Mouse (Mus musculus) heart, embryonic 11.5 days (tissue): ENCODE results near the gene Cd2bp2. TPM values are rescaled to one million over a fixed set of nuclear protein-coding genes. Genes with fewer than 3 reads are reported as not detected.

Source experiments
- ATAC-seq: fragments of 200-750 bp; cut with Nextera tagmentation; replicated peaks from 2 replicates; pipeline ENCODE4 v1.8.0; 2017; ENCODE audit warnings: moderate library complexity; ENCODE audit not compliant: insufficient number of reproducible peaks, low FRiP score, low TSS enrichment
- H3K27ac ChIP-seq: fragments of 300-500 bp; sonication (generic); 2 replicates; pipeline ENCODE4 v1.5.1; 2014; ENCODE audit warnings: mild to moderate bottlenecking, low read depth, low read length
- H3K27me3 ChIP-seq: fragments of 300-500 bp; sonication (generic); 2 replicates; pipeline ENCODE4 v1.6.1; 2014; ENCODE audit warnings: mild to moderate bottlenecking, low read length, mixed read lengths; ENCODE audit not compliant: control insufficient read depth, insufficient read depth
- H3K36me3 ChIP-seq: fragments of 300-500 bp; sonication (generic); 2 replicates; pipeline ENCODE4 v1.6.1; 2014; ENCODE audit warnings: mild to moderate bottlenecking, low read length, moderate library complexity, mixed read lengths; ENCODE audit not compliant: control insufficient read depth, insufficient read depth
- H3K4me1 ChIP-seq: fragments of 300-500 bp; sonication (generic); 2 replicates; pipeline ENCODE4 v1.6.1; 2014; ENCODE audit warnings: low read length; ENCODE audit not compliant: control insufficient read depth, insufficient read depth
- H3K4me2 ChIP-seq: fragments of 300-500 bp; sonication (generic); 2 replicates; pipeline ENCODE4 v1.6.1; 2014; ENCODE audit warnings: mild to moderate bottlenecking, moderate library complexity
- H3K4me3 ChIP-seq: fragments of 300-500 bp; sonication (generic); 2 replicates; pipeline ENCODE4 v1.5.1; 2014; ENCODE audit warnings: low read depth, low read length
- H3K9ac ChIP-seq: fragments of 300-500 bp; sonication (generic); 2 replicates; pipeline ENCODE4 v1.6.1; 2014; ENCODE audit warnings: mild to moderate bottlenecking, low read depth, low read length, moderate library complexity
- H3K9me3 ChIP-seq: fragments of 300-500 bp; sonication (generic); replicated peaks from 2 replicates; pipeline ENCODE4 v1.6.1; 2016; ENCODE audit warnings: low read length; ENCODE audit not compliant: control insufficient read depth
- WGBS: fragments of 180-500 bp; shearing (Covaris S2); extraction: QIAGEN DNeasy Blood & Tissue Kit; methylation state at CpG from one replicate; pipeline ENCODE4 v1.1.7; 2014; ENCODE audit not compliant: insufficient replicate concordance; 5-methylcytosine and 5-hydroxymethylcytosine counted together
- polyA plus RNA-seq: library from polyadenylated mRNA; unstranded; fragments of >200 nt; fragmentation: Nextera tagmentation; extraction: Ambion mirVana; gene quantifications from 2 replicates; pipeline ENCODE4 v1.2.1, GENCODE M21; 2014

Cd2bp2 gene
- polyA plus RNA-seq, 1 experiment from 2014 or later, result 41.8 TPM

GRCm38 (mm10) chr7:127165607-127166493 is 30.0 kb downstream of the Cd2bp2 start:
- no peak overlapping the region for H3K4me3 ChIP-seq
- H3K9me3 ChIP-seq, result no peaks in the 10 kb centered on the region
- H3K9ac ChIP-seq, result no peak overlapping the region
- no peaks in the 10 kb centered on the region for H3K36me3 ChIP-seq
- no peak overlapping the region for H3K4me2 ChIP-seq
- no peak overlapping the region for H3K27ac ChIP-seq
- no peak for ATAC-seq
- no peaks in the 10 kb centered on the region for H3K27me3 ChIP-seq
- H3K4me1 ChIP-seq, result no peaks in the 10 kb centered on the region
- 79% methylated on average over 12 of the region's 12 CpGs for WGBS

- no peak overlapping the region for H3K4me3 ChIP-seq
- H3K36me3 ChIP-seq, result no peaks in the 10 kb centered on the region
- H3K9me3 ChIP-seq, result no peaks in the 10 kb centered on the region
- H3K9ac ChIP-seq, result no peak overlapping the region
- H3K4me2 ChIP-seq, result no peak overlapping the region
- 77% methylated on average over 4 of the region's 4 CpGs for WGBS
- ATAC-seq, result no peak
- no peak overlapping the region for H3K27ac ChIP-seq
- no peaks in the 10 kb centered on the region for H3K27me3 ChIP-seq
- H3K4me1 ChIP-seq, result no peaks in the 10 kb centered on the region
Measured at GRCm38 (mm10) chr7:127164002-127164401, 31.8 kb downstream of the Cd2bp2 start.

- Histone ChIP-seq H3K4me1 (no peaks in the 10 kb centered on the region), H3K36me3 (no peaks in the 10 kb centered on the region), H3K9me3 (no peaks in the 10 kb centered on the region), H3K27me3 (no peaks in the 10 kb centered on the region), H3K4me2 (no peak overlapping the region), H3K27ac (no peak overlapping the region), H3K4me3 (no peak overlapping the region), H3K9ac (no peak overlapping the region)
- WGBS, result 69% methylated on average over 5 of the region's 5 CpGs
- ATAC-seq, result no peak
Measured at GRCm38 (mm10) chr7:127162546-127162945, 33.3 kb downstream of the Cd2bp2 start.

- Histone ChIP-seq H3K36me3 (no peaks in the 10 kb centered on the region), H3K27me3 (no peaks in the 10 kb centered on the region), H3K27ac (no peak overlapping the region), H3K4me3 (no peak overlapping the region), H3K9ac (no peak overlapping the region), H3K4me2 (no peak overlapping the region), H3K9me3 (no peaks in the 10 kb centered on the region), H3K4me1 (no peaks in the 10 kb centered on the region)
- WGBS, result 76% methylated on average over 4 of the region's 4 CpGs
- ATAC-seq, result no peak
Measured at GRCm38 (mm10) chr7:127157548-127157947, 38.3 kb downstream of the Cd2bp2 start.

GRCm38 (mm10) chr7:127153477-127153876 is 42.4 kb downstream of the Cd2bp2 start:
- WGBS, result 50% methylated on average over 3 of the region's 3 CpGs
- no peaks in the 10 kb centered on the region for H3K4me1 ChIP-seq
- no peak overlapping the region for H3K27ac ChIP-seq
- no peak overlapping the region for H3K4me3 ChIP-seq
- H3K9ac ChIP-seq, result no peak overlapping the region
- no peak overlapping the region for H3K4me2 ChIP-seq
- H3K9me3 ChIP-seq, result no peaks in the 10 kb centered on the region
- no peaks in the 10 kb centered on the region for H3K27me3 ChIP-seq
- H3K36me3 ChIP-seq, result no peaks in the 10 kb centered on the region
- no peak for ATAC-seq

- ATAC-seq, result no peak
- WGBS, result 86% methylated on average over 6 of the region's 6 CpGs
- H3K36me3 ChIP-seq, result no peaks in the 10 kb centered on the region
- no peak overlapping the region for H3K4me2 ChIP-seq
- no peaks in the 10 kb centered on the region for H3K9me3 ChIP-seq
- H3K27ac ChIP-seq, result no peak overlapping the region
- no peaks in the 10 kb centered on the region for H3K27me3 ChIP-seq
- no peak overlapping the region for H3K4me3 ChIP-seq
- no peak overlapping the region for H3K9ac ChIP-seq
- no peaks in the 10 kb centered on the region for H3K4me1 ChIP-seq
Measured at GRCm38 (mm10) chr7:127152464-127152863, 43.4 kb downstream of the Cd2bp2 start.

GRCm38 (mm10) chr7:127147901-127148300 is 47.9 kb downstream of the Cd2bp2 start:
- H3K27ac ChIP-seq, result no peak overlapping the region
- no peak for ATAC-seq
- no peak overlapping the region for H3K4me3 ChIP-seq
- no peak overlapping the region for H3K4me2 ChIP-seq
- no peaks in the 10 kb centered on the region for H3K36me3 ChIP-seq
- 34% methylated on average over 3 of the region's 3 CpGs for WGBS
- no peak overlapping the region for H3K9ac ChIP-seq
- no peaks in the 10 kb centered on the region for H3K27me3 ChIP-seq
- no peaks in the 10 kb centered on the region for H3K9me3 ChIP-seq
- H3K4me1 ChIP-seq, result no peaks in the 10 kb centered on the region

GRCm38 (mm10) chr7:127146267-127146603 is 49.6 kb downstream of the Cd2bp2 start:
- Histone ChIP-seq H3K36me3 (no peaks in the 10 kb centered on the region), H3K27ac (no peak overlapping the region), H3K4me3 (no peak overlapping the region), H3K4me1 (no peaks in the 10 kb centered on the region), H3K9ac (no peak overlapping the region), H3K27me3 (no peaks in the 10 kb centered on the region), H3K9me3 (no peaks in the 10 kb centered on the region), H3K4me2 (no peak overlapping the region)
- WGBS, result 78% methylated on average over 2 of the region's 2 CpGs
- ATAC-seq, result no peak
